Mouse (Mus musculus): ENCODE measurements around the gene Map2k1. TPM values are rescaled to one million over a fixed set of nuclear protein-coding genes. Genes with fewer than 3 reads are reported as not detected.

Map2k1 gene
- polyA plus RNA-seq, 1 experiment, result 109 TPM

- DNase-seq, result no peak
- WGBS, result 89% methylated on average over 4 of the region's 4 CpGs
- Histone ChIP-seq H3K27me3 (ENCODE audit: control insufficient read depth, insufficient read depth, low read length) (no peaks in the 10 kb centered on the region), H3K4me3 (replicated peaks; ENCODE audit: insufficient read depth, low read depth, low read length) (no peak overlapping the region), H3K4me1 (ENCODE audit: control insufficient read depth, insufficient read depth, low read length) (no peaks in the 10 kb centered on the region), H3K27ac (ENCODE audit: insufficient read depth, low read length) (no peak overlapping the region)
- no peak for TF ChIP-seq POLR2A (IDR thresholded peaks at IDR 0.05; ENCODE audit: borderline replicate concordance, insufficient read depth, low read length)
- TF ChIP-seq CTCF (IDR thresholded peaks at IDR 0.05; ENCODE audit: borderline replicate concordance, insufficient read depth, low read depth, low read length), result no peak
Observed at GRCm38 (mm10) chr9:64261023-64261422, 7.6 kb upstream of the Map2k1 start.

GRCm38 (mm10) chr9:64259906-64260305 is 6.5 kb upstream of the Map2k1 start:
- 89% methylated on average over 5 of the region's 5 CpGs for WGBS

DNA sequence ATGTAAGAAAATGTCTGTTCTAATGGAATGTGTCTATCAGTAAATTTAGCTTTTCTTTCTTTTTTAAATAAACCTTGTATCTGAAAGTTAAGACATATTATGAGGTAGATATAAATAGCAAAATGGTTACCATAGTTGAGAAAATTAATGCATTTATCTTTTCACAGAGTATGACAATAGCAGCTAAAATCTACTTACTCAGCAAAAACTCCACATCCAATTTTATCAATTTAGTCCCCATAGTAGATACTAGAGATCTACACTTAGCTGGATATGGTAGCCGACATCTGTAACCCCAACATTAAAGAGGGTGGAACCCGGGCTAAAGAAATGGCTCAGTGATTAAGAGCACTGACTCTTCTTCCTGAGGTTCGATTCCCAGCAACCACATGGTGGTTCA is 2.8 kb upstream of the Map2k1 start:
- WGBS, result 91% methylated on average over 3 of the region's 3 CpGs
- H3K27me3 ChIP-seq (ENCODE audit: control insufficient read depth, insufficient read depth, low read length), result no peaks in the 10 kb centered on the region
- no peak overlapping the region for H3K4me3 ChIP-seq (replicated peaks; ENCODE audit: insufficient read depth, low read depth, low read length)
- no peaks in the 10 kb centered on the region; the same call in 1 of the 2 replicates for H3K4me1 ChIP-seq (ENCODE audit: control insufficient read depth, insufficient read depth, low read length)
- H3K27ac ChIP-seq (ENCODE audit: insufficient read depth, low read length), result no peak overlapping the region
- DNase-seq, result no peak
- no peak for TF ChIP-seq POLR2A (IDR thresholded peaks at IDR 0.05; ENCODE audit: borderline replicate concordance, insufficient read depth, low read length)
- TF ChIP-seq CTCF (IDR thresholded peaks at IDR 0.05; ENCODE audit: borderline replicate concordance, insufficient read depth, low read depth, low read length), result no peak

More at GRCm38 (mm10) chr9:64259906-64260305, 6.5 kb upstream of the Map2k1 start:
- DNase-seq, result no peak
- Histone ChIP-seq H3K27ac (ENCODE audit: insufficient read depth, low read length) (no peak overlapping the region), H3K27me3 (ENCODE audit: control insufficient read depth, insufficient read depth, low read length) (no peaks in the 10 kb centered on the region), H3K4me1 (ENCODE audit: control insufficient read depth, insufficient read depth, low read length) (no peaks in the 10 kb centered on the region), H3K4me3 (replicated peaks; ENCODE audit: insufficient read depth, low read depth, low read length) (no peak overlapping the region)
- TF ChIP-seq CTCF (IDR thresholded peaks at IDR 0.05; ENCODE audit: borderline replicate concordance, insufficient read depth, low read depth, low read length) (no peak), POLR2A (IDR thresholded peaks at IDR 0.05; ENCODE audit: borderline replicate concordance, insufficient read depth, low read length) (no peak)

DNA sequence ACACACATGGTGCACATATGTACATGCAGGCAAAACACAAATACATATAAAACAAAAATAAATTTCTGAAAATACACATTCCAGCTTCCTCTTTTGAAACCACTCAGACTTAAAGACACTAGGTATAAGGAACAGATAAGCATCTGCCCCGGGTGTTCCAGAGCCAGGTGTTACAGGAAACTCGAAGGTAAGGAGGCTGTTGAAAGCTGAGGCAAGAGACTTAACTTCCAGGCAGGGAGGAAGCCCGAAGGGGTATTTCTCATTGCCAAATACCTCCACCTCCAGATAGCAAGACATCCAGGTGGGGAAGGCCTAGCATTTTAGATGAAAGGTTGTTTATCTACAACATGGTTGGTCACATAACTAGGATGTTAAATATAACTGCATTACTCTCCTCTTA is 2.0 kb upstream of the Map2k1 start:
- WGBS, result 85% methylated on average over 3 of the region's 3 CpGs
- H3K27ac ChIP-seq (ENCODE audit: insufficient read depth, low read length), result no peak overlapping the region
- no peak overlapping the region for H3K4me3 ChIP-seq (replicated peaks; ENCODE audit: insufficient read depth, low read depth, low read length)
- no peaks in the 10 kb centered on the region for H3K27me3 ChIP-seq (ENCODE audit: control insufficient read depth, insufficient read depth, low read length)
- DNase-seq, result no peak
- TF ChIP-seq CTCF (IDR thresholded peaks at IDR 0.05; ENCODE audit: borderline replicate concordance, insufficient read depth, low read depth, low read length) (no peak), POLR2A (IDR thresholded peaks at IDR 0.05; ENCODE audit: borderline replicate concordance, insufficient read depth, low read length) (no peak)
- H3K4me1 ChIP-seq (ENCODE audit: control insufficient read depth, insufficient read depth, low read length), result no peaks in the 10 kb centered on the region; the same call in 1 of the 2 replicates

DNA sequence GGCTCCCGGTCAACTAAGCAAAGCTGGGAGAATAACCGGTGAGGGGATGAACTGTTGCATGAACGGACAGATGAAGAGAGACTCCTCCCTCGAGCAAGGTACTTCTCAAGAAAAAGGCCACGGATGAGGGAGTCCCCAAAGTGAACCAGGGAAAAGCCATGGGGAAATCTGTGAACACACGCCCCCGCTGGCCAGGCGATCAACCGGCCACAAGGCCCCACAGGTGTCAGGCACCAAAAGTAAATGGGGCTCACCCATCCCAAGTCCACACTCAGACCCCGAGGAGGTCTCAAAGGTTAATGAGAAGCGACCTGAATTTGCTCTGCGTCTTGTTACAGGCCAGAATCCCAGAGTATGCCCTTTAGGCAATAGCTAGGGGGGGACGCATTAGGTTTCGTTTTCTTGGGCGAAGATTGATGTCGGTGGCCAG is 825 bp downstream of the Map2k1 start:
- DNase-seq, result peak; percentile 27 to 49
- peak overlapping the region; percentile 73 for H3K4me3 ChIP-seq (replicated peaks; ENCODE audit: insufficient read depth, low read depth, low read length)

GRCm38 (mm10) chr9:64250111-64250730 is 3.2 kb downstream of the Map2k1 start:
- TF ChIP-seq CTCF (IDR thresholded peaks at IDR 0.05; ENCODE audit: borderline replicate concordance, insufficient read depth, low read depth, low read length), result no peak
- no peak for TF ChIP-seq POLR2A (IDR thresholded peaks at IDR 0.05; ENCODE audit: borderline replicate concordance, insufficient read depth, low read length)

More for the DNA sequence above, 825 bp downstream of the Map2k1 start:
- Histone ChIP-seq H3K27ac (ENCODE audit: insufficient read depth, low read length) (no peak overlapping the region), H3K27me3 (ENCODE audit: control insufficient read depth, insufficient read depth, low read length) (no peaks in the 10 kb centered on the region), H3K4me1 (ENCODE audit: control insufficient read depth, insufficient read depth, low read length) (no peaks in the 10 kb centered on the region; the same call in 1 of the 2 replicates)
- WGBS, result under 1% methylated on average over 16 of the region's 16 CpGs
- TF ChIP-seq POLR2A (IDR thresholded peaks at IDR 0.05; ENCODE audit: borderline replicate concordance, insufficient read depth, low read length), result no peak
- TF ChIP-seq CTCF (IDR thresholded peaks at IDR 0.05; ENCODE audit: borderline replicate concordance, insufficient read depth, low read depth, low read length), result no peak

GRCm38 (mm10) chr9:64249371-64249770 is 4.1 kb downstream of the Map2k1 start:
- TF ChIP-seq CTCF (IDR thresholded peaks at IDR 0.05; ENCODE audit: borderline replicate concordance, insufficient read depth, low read depth, low read length) (no peak), POLR2A (IDR thresholded peaks at IDR 0.05; ENCODE audit: borderline replicate concordance, insufficient read depth, low read length) (no peak)
- Histone ChIP-seq H3K4me3 (replicated peaks; ENCODE audit: insufficient read depth, low read depth, low read length) (no peak overlapping the region), H3K4me1 (ENCODE audit: control insufficient read depth, insufficient read depth, low read length) (no peaks in the 10 kb centered on the region; the same call in 1 of the 2 replicates), H3K27ac (ENCODE audit: insufficient read depth, low read length) (no peak overlapping the region), H3K27me3 (ENCODE audit: control insufficient read depth, insufficient read depth, low read length) (no peaks in the 10 kb centered on the region)
- DNase-seq, result no peak
- 90% methylated on average over 1 of the region's 1 CpGs for WGBS

More at GRCm38 (mm10) chr9:64250111-64250730, 3.2 kb downstream of the Map2k1 start:
- DNase-seq, result no peak
- H3K4me1 ChIP-seq (ENCODE audit: control insufficient read depth, insufficient read depth, low read length), result no peaks in the 10 kb centered on the region; the same call in 1 of the 2 replicates
- H3K27ac ChIP-seq (ENCODE audit: insufficient read depth, low read length), result no peak overlapping the region
- H3K27me3 ChIP-seq (ENCODE audit: control insufficient read depth, insufficient read depth, low read length), result no peaks in the 10 kb centered on the region
- H3K4me3 ChIP-seq (replicated peaks; ENCODE audit: insufficient read depth, low read depth, low read length), result no peak overlapping the region

DNA sequence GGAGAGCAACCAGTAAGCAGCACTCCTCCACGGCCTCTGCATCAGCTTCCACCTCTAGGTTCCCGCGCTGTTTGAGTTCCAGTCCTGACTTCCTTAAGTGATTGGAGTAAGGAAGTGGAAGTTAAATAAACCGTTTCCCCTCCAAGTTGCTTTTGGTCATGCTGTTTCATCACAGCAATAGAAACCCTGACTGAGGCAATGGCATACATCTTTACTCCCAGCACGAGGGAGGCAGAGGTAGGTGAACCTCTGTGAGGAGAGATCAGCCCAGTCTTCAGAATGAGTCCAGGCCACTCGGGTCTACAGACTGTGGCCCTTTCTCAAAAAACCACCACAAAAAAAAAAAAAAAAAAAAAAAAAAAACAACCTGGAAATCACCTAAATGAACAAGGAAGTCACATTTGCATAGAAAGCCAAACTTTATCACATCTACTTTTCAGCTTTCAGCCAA is 11.0 kb downstream of the Map2k1 start:
- TF ChIP-seq CTCF (IDR thresholded peaks at IDR 0.05; ENCODE audit: borderline replicate concordance, insufficient read depth, low read depth, low read length) (no peak), POLR2A (IDR thresholded peaks at IDR 0.05; ENCODE audit: borderline replicate concordance, insufficient read depth, low read length) (no peak)
- Histone ChIP-seq H3K4me1 (ENCODE audit: control insufficient read depth, insufficient read depth, low read length) (no peaks in the 10 kb centered on the region; the same call in 1 of the 2 replicates), H3K27ac (ENCODE audit: insufficient read depth, low read length) (no peak overlapping the region), H3K4me3 (replicated peaks; ENCODE audit: insufficient read depth, low read depth, low read length) (no peak overlapping the region), H3K27me3 (ENCODE audit: control insufficient read depth, insufficient read depth, low read length) (no peaks in the 10 kb centered on the region)
- 82% methylated on average over 6 of the region's 6 CpGs for WGBS
- DNase-seq, result no peak
